Mouse (Mus musculus) ES-E14 (cell line): ENCODE measurements around the gene Creb3l4. TPM values are rescaled to one million over a fixed set of nuclear protein-coding genes. Genes with fewer than 3 reads are reported as not detected.
A peak's percentile ranks its signal among the peaks of the same experiment; 100 is the strongest.

Source experiments
- DNase-seq: peaks from one replicate; pipeline ENCODE4 v3.0.0-alpha.2; 2013; ENCODE audit warnings: low read depth, low spot score
- H3K27ac ChIP-seq: 2 replicates; pipeline ENCODE4 v1.5.1; 2012; ENCODE audit warnings: low read depth, mild to moderate bottlenecking, low read length, moderate library complexity, mixed read lengths; ENCODE audit not compliant: poor library complexity, insufficient read depth, severe bottlenecking
- H3K36me3 ChIP-seq: 2 replicates; pipeline ENCODE4 v1.6.1; 2012; ENCODE audit warnings: mild to moderate bottlenecking, low read length, moderate library complexity, mixed read lengths; ENCODE audit not compliant: control insufficient read depth, poor library complexity, insufficient read depth, severe bottlenecking
- H3K4me1 ChIP-seq, 2 experiments: fragments of 150-350 bp in 1 of 2; sonication (generic) in 1 of 2; 2 replicates each; pipeline ENCODE4 v1.6.1; 2012; ENCODE audit warnings: low read length in 2 of 2, mild to moderate bottlenecking in 1 of 2, mixed read lengths in 1 of 2; ENCODE audit not compliant: control insufficient read depth in 2 of 2, insufficient read depth in 2 of 2, poor library complexity in 1 of 2
- H3K4me3 ChIP-seq, 2 experiments: fragments of 150-350 bp in 1 of 2; sonication (generic) in 1 of 2; 2 replicates each; pipeline ENCODE4 v1.5.1; 2012; ENCODE audit warnings: low read length in 2 of 2, low read depth in 1 of 2, mild to moderate bottlenecking in 1 of 2, mixed read lengths in 1 of 2; ENCODE audit not compliant: insufficient read depth in 1 of 2, poor library complexity in 1 of 2, severe bottlenecking in 1 of 2
- H3K9ac ChIP-seq: 2 replicates; pipeline ENCODE4 v1.6.1; 2012; ENCODE audit warnings: low read depth, mild to moderate bottlenecking, low read length, mixed read lengths; ENCODE audit not compliant: poor library complexity, insufficient read depth, severe bottlenecking
- H3K9me3 ChIP-seq: fragments of 150-350 bp; sonication (generic); 2 replicates; pipeline ENCODE4 v1.6.1; 2012; ENCODE audit warnings: low read depth, mild to moderate bottlenecking, low read length; ENCODE audit not compliant: control insufficient read depth, insufficient read depth
- CHD2 ChIP-seq: IDR thresholded peaks from 2 replicates; pipeline ENCODE4 v1.6.1; 2014; ENCODE audit warnings: mild to moderate bottlenecking, low read depth, low read length, inconsistent platforms
- HCFC1 ChIP-seq: IDR thresholded peaks from 2 replicates; pipeline ENCODE4 v1.6.1; 2012; ENCODE audit warnings: low read length, inconsistent platforms, borderline replicate concordance; ENCODE audit not compliant: insufficient read depth
- MAFK ChIP-seq: IDR thresholded peaks from 2 replicates; pipeline ENCODE4 v1.6.1; 2014; ENCODE audit warnings: mild to moderate bottlenecking, low read depth, low read length, inconsistent platforms; ENCODE audit not compliant: insufficient read depth
- ZC3H11A ChIP-seq: IDR thresholded peaks from 2 replicates; pipeline ENCODE4 v1.6.1; 2012; ENCODE audit warnings: low read depth, mild to moderate bottlenecking, inconsistent platforms, low read length, borderline replicate concordance
- ZNF384 ChIP-seq: IDR thresholded peaks from 2 replicates; pipeline ENCODE4 v1.6.1; 2012; ENCODE audit warnings: low read depth, low read length, inconsistent platforms
- in situ Hi-C, 2 experiments: fragments of 600-800 bp; cut with MboI; formaldehyde crosslinking; loops; one replicate each; pipeline ENCODE4 v1.15.1; 2025; ENCODE audit warnings: low sequenced_read_pairs in 2 of 2, inconsistent platforms in 1 of 2; ENCODE audit not compliant: unreplicated experiment in 2 of 2
- total RNA-seq: library from RNA; depleted of rRNA; stranded (reverse); fragments of 300-350 nt; gene quantifications from 2 replicates; pipeline ENCODE4 v1.2.3, GENCODE M21; 2012; rRNA removed

The Creb3l4 gene
- 2.3 and 4.8 TPM in 2 replicates for total RNA-seq

- TF ChIP-seq CHD2, result no peak
- TF ChIP-seq ZC3H11A, result no peak
- no peak for TF ChIP-seq HCFC1
- no peak for TF ChIP-seq MAFK
- no peak for TF ChIP-seq ZNF384
- peak within 1 kb of the TSS; percentile 26 to 37 for H3K4me3 ChIP-seq
- H3K36me3 ChIP-seq, result no peaks in the 10 kb centered on the region
- H3K4me1 ChIP-seq, result peaks cover 0 to 13% of the 10 kb centered on the region in 2 experiments; a peak in 2 of 4 replicates
- H3K27ac ChIP-seq, result no peak within 1 kb of the TSS; the same call in 1 of the 2 replicates
- no peaks in the 10 kb centered on the region for H3K9me3 ChIP-seq
- in situ Hi-C loops, result no loop called here
- peak within 1 kb of the TSS; percentile 34 for H3K9ac ChIP-seq
- DNase-seq, result peak; percentile 75
These were observed at the start of gene Creb3l4 for GRCm38 (mm10) chr3:90242984-90243775. TSS of gene Creb3l4 (minus strand) at chr3:90243512.

- peak within 1 kb of the TSS; percentile 100 for H3K9ac ChIP-seq
- no peaks in the 10 kb centered on the region for H3K36me3 ChIP-seq
- in situ Hi-C loops, result no loop called here
- H3K9me3 ChIP-seq, result no peaks in the 10 kb centered on the region
- H3K4me3 ChIP-seq, result peak within 1 kb of the TSS; percentile 99
- TF ChIP-seq MAFK (no peak), ZC3H11A (no peak), CHD2 (peak; percentile 92), HCFC1 (peak; percentile 62; the same call in 1 of the 2 replicates)
- DNase-seq, result peak; percentile 99
- no peaks in the 10 kb centered on the region; a peak in 1 of 4 replicates for H3K4me1 ChIP-seq
- peak within 1 kb of the TSS; percentile 100 for H3K27ac ChIP-seq
These were observed 49.3 kb upstream of the Creb3l4 start, which contains the start of gene Gatad2b for GRCm38 (mm10) chr3:90292345-90293275. TSS of gene Gatad2b (plus strand) at chr3:90293178.

GRCm38 (mm10) chr3:90291982-90292344 lies 48.7 kb upstream of the Creb3l4 start:
- no peak for DNase-seq
- H3K27ac ChIP-seq, result peak overlapping the region; percentile 73; the same call in 1 of the 2 replicates
- in situ Hi-C loops, result no loop called here
- peak overlapping the region; percentile 94; the same call in 1 of the 2 replicates for H3K9ac ChIP-seq
- H3K4me1 ChIP-seq, result no peaks in the 10 kb centered on the region; a peak in 1 of 4 replicates
- H3K36me3 ChIP-seq, result no peaks in the 10 kb centered on the region
- peak overlapping the region; percentile 75 to 88; a peak in 3 of 4 replicates for H3K4me3 ChIP-seq
- H3K9me3 ChIP-seq, result no peaks in the 10 kb centered on the region
- TF ChIP-seq ZC3H11A (no peak), CHD2 (no peak), HCFC1 (no peak), MAFK (no peak), ZNF384 (no peak)

GRCm38 (mm10) chr3:90290602-90291001 lies 47.3 kb upstream of the Creb3l4 start:
- no peaks in the 10 kb centered on the region; a peak in 1 of 4 replicates for H3K4me1 ChIP-seq
- no peaks in the 10 kb centered on the region for H3K36me3 ChIP-seq
- no peak overlapping the region for H3K27ac ChIP-seq
- H3K9me3 ChIP-seq, result no peaks in the 10 kb centered on the region
- no peak for DNase-seq
- in situ Hi-C loops, result no loop called here
- H3K4me3 ChIP-seq, result no peak overlapping the region
- no peak for TF ChIP-seq ZNF384
- TF ChIP-seq ZC3H11A, result no peak
- no peak for TF ChIP-seq HCFC1
- TF ChIP-seq MAFK, result no peak
- TF ChIP-seq CHD2, result no peak
- H3K9ac ChIP-seq, result no peak overlapping the region
